Mouse (Mus musculus) MEL (cell line): ENCODE data around the gene Pde7b. TPM values are rescaled to one million over a fixed set of nuclear protein-coding genes. Genes with fewer than 3 reads are reported as not detected.
A peak's percentile ranks its signal among the peaks of the same experiment; 100 is the strongest.

Experiments used
- DNase-seq: peaks from one replicate; pipeline ENCODE4 v3.0.0; 2011; ENCODE audit warnings: low read depth, low spot score
- H3K27ac ChIP-seq: 2 replicates; pipeline ENCODE4 v1.5.1; 2012; ENCODE audit warnings: low read depth, mild to moderate bottlenecking, control low read depth, low read length, moderate library complexity; ENCODE audit not compliant: control insufficient read depth
- H3K27me3 ChIP-seq, 2 experiments: fragments of 150-350 bp in 1 of 2; sonication (generic) in 1 of 2; 2 replicates each; pipeline ENCODE4 v1.6.1; 2012; ENCODE audit warnings: low read length in 2 of 2, mild to moderate bottlenecking in 2 of 2, improper control_type of control experiment in 1 of 2, moderate library complexity in 1 of 2; ENCODE audit not compliant: insufficient read depth in 2 of 2, control insufficient read depth in 1 of 2
- H3K36me3 ChIP-seq, 2 experiments: 2 replicates each; pipeline ENCODE4 v1.6.1; 2012 to 2014; ENCODE audit warnings: low read length in 2 of 2, improper control_type of control experiment in 1 of 2, inconsistent platforms in 1 of 2, mild to moderate bottlenecking in 1 of 2; ENCODE audit not compliant: insufficient read depth in 2 of 2, control insufficient read depth in 1 of 2
- H3K4me1 ChIP-seq, 2 experiments: fragments of 150-350 bp in 1 of 2; sonication (generic) in 1 of 2; 2 replicates each; pipeline ENCODE4 v1.6.1; 2012; ENCODE audit warnings: low read length in 2 of 2, improper control_type of control experiment in 1 of 2, mild to moderate bottlenecking in 1 of 2; ENCODE audit not compliant: insufficient read depth in 2 of 2, control insufficient read depth in 1 of 2
- H3K4me3 ChIP-seq, 2 experiments: fragments of 150-350 bp in 1 of 2; sonication (generic) in 1 of 2; 2 replicates each; pipeline ENCODE4 v1.5.1; 2012; ENCODE audit warnings: low read depth in 2 of 2, low read length in 2 of 2, mild to moderate bottlenecking in 2 of 2, moderate library complexity in 2 of 2, control low read depth in 1 of 2, improper control_type of control experiment in 1 of 2; ENCODE audit not compliant: control insufficient read depth in 1 of 2, insufficient read depth in 1 of 2
- H3K79me2 ChIP-seq: 2 replicates; pipeline ENCODE4 v1.6.1; 2012; ENCODE audit warnings: mild to moderate bottlenecking, low read length, moderate library complexity; ENCODE audit not compliant: control insufficient read depth, poor library complexity, insufficient read depth
- H3K9ac ChIP-seq: 2 replicates; pipeline ENCODE4 v1.6.1; 2012; ENCODE audit warnings: low read depth, mild to moderate bottlenecking, control low read depth, low read length, moderate library complexity; ENCODE audit not compliant: control insufficient read depth, poor library complexity, severe bottlenecking
- H3K9me3 ChIP-seq: fragments of 150-350 bp; sonication (generic); replicated peaks from 2 replicates; pipeline ENCODE4 v1.6.1; 2012; ENCODE audit warnings: mild to moderate bottlenecking, low read length, improper control_type of control experiment, moderate library complexity; ENCODE audit not compliant: insufficient read depth
- CHD2 ChIP-seq: IDR thresholded peaks from 2 replicates; pipeline ENCODE4 v1.6.1; 2011; ENCODE audit warnings: low read length, improper control_type of control experiment
- CTCF ChIP-seq, 3 experiments: IDR thresholded peaks in 2 of 3; conservative IDR thresholded peaks in 1 of 3; 2 replicates each; pipeline ENCODE4 v1.5.1; 2011 to 2012; ENCODE audit warnings: low read length in 3 of 3, low read depth in 2 of 3, mild to moderate bottlenecking in 2 of 3, improper control_type of control experiment in 1 of 3, inconsistent platforms in 1 of 3, mixed read lengths in 1 of 3, moderate library complexity in 1 of 3; ENCODE audit not compliant: control insufficient read depth in 1 of 3, insufficient read depth in 1 of 3, poor library complexity in 1 of 3, severe bottlenecking in 1 of 3
- E2F4 ChIP-seq: IDR thresholded peaks from 2 replicates; pipeline ENCODE4 v1.6.1; 2011; ENCODE audit warnings: low read depth, low read length, improper control_type of control experiment, borderline replicate concordance
- EP300 ChIP-seq, 2 experiments: IDR thresholded peaks; 2 replicates each; pipeline ENCODE4 v1.6.1; 2011; ENCODE audit warnings: improper control_type of control experiment in 2 of 2, low read length in 2 of 2, low read depth in 1 of 2, mild to moderate bottlenecking in 1 of 2
- GABPA ChIP-seq: IDR thresholded peaks from 2 replicates; pipeline ENCODE4 v1.6.1; 2012; ENCODE audit warnings: low read depth, mild to moderate bottlenecking, inconsistent platforms, low read length, improper control_type of control experiment, moderate library complexity
- GATA1 ChIP-seq: IDR thresholded peaks from 2 replicates; pipeline ENCODE4 v1.6.1; 2011; ENCODE audit warnings: low read depth, low read length, improper control_type of control experiment
- JUND ChIP-seq: IDR thresholded peaks from 2 replicates; pipeline ENCODE4 v1.6.1; 2011; ENCODE audit warnings: low read depth, mild to moderate bottlenecking, improper control_type of control experiment, low read length
- KAT2A ChIP-seq: conservative IDR thresholded peaks from 2 replicates; pipeline ENCODE4 v1.6.1; 2012; ENCODE audit warnings: low read depth, low read length, improper control_type of control experiment, inconsistent platforms
- MAX ChIP-seq: IDR thresholded peaks from 2 replicates; pipeline ENCODE4 v1.6.1; 2011; ENCODE audit warnings: low read length, improper control_type of control experiment
- MAZ ChIP-seq: IDR thresholded peaks from 2 replicates; pipeline ENCODE4 v1.6.1; 2012; ENCODE audit warnings: low read depth, mild to moderate bottlenecking, inconsistent platforms, low read length, improper control_type of control experiment
- MEF2A ChIP-seq: IDR thresholded peaks from 2 replicates; pipeline ENCODE4 v1.6.1; 2014; ENCODE audit warnings: low read depth, mild to moderate bottlenecking, inconsistent platforms, low read length, improper control_type of control experiment; ENCODE audit not compliant: poor library complexity, insufficient replicate concordance, severe bottlenecking; ENCODE audit errors: extremely low read depth
- NELFE ChIP-seq: IDR thresholded peaks from 2 replicates; pipeline ENCODE4 v1.6.1; 2011; ENCODE audit warnings: low read depth, low read length, improper control_type of control experiment
- NRF1 ChIP-seq: IDR thresholded peaks from 2 replicates; pipeline ENCODE4 v1.6.1; 2014; ENCODE audit warnings: low read depth, mild to moderate bottlenecking, inconsistent platforms, low read length, improper control_type of control experiment, moderate library complexity; ENCODE audit not compliant: poor library complexity, insufficient read depth, severe bottlenecking
- POLR2A ChIP-seq, 2 experiments: IDR thresholded peaks; 2 replicates each; pipeline ENCODE4 v1.6.1; 2011 to 2012; ENCODE audit warnings: low read length in 2 of 2, mild to moderate bottlenecking in 2 of 2, control low read depth in 1 of 2, improper control_type of control experiment in 1 of 2, low read depth in 1 of 2, moderate library complexity in 1 of 2; ENCODE audit not compliant: control insufficient read depth in 1 of 2, insufficient read depth in 1 of 2, poor library complexity in 1 of 2
- RCOR1 ChIP-seq: IDR thresholded peaks from 2 replicates; pipeline ENCODE4 v1.6.1; 2012; ENCODE audit warnings: low read depth, mild to moderate bottlenecking, inconsistent platforms, low read length, improper control_type of control experiment
- SMC3 ChIP-seq: IDR thresholded peaks from 2 replicates; pipeline ENCODE4 v1.6.1; 2011; ENCODE audit warnings: low read depth, low read length, improper control_type of control experiment
- TAL1 ChIP-seq: IDR thresholded peaks from 2 replicates; pipeline ENCODE4 v1.6.1; 2012; ENCODE audit warnings: mild to moderate bottlenecking, inconsistent platforms, low read length, moderate library complexity, mixed read lengths
- TBP ChIP-seq: IDR thresholded peaks from 2 replicates; pipeline ENCODE4 v1.8.0; 2011; ENCODE audit warnings: low read depth, low read length, improper control_type of control experiment
- TCF12 ChIP-seq: IDR thresholded peaks from 2 replicates; pipeline ENCODE4 v1.6.1; 2014; ENCODE audit warnings: low read depth, mild to moderate bottlenecking, inconsistent platforms, low read length, improper control_type of control experiment, moderate library complexity
- ZC3H11A ChIP-seq: IDR thresholded peaks from 2 replicates; pipeline ENCODE4 v1.6.1; 2012; ENCODE audit warnings: low read depth, mild to moderate bottlenecking, inconsistent platforms, low read length, improper control_type of control experiment
- ZKSCAN1 ChIP-seq: IDR thresholded peaks from 2 replicates; pipeline ENCODE4 v1.6.1; 2012; ENCODE audit warnings: low read depth, mild to moderate bottlenecking, inconsistent platforms, low read length, improper control_type of control experiment, moderate library complexity
- ZMIZ1 ChIP-seq: IDR thresholded peaks from 2 replicates; pipeline ENCODE4 v1.6.1; 2012; ENCODE audit warnings: low read depth, mild to moderate bottlenecking, inconsistent platforms, low read length, improper control_type of control experiment, moderate library complexity
- ZNF384 ChIP-seq: IDR thresholded peaks from 2 replicates; pipeline ENCODE4 v1.6.1; 2012; ENCODE audit warnings: low read depth, mild to moderate bottlenecking, inconsistent platforms, low read length, improper control_type of control experiment
- polyA plus RNA-seq, 2 experiments: library from polyadenylated mRNA; stranded (reverse) in 1 of 2; unstranded in 1 of 2; fragments of >175 nt in 1 of 2; fragments of >200 nt in 1 of 2; gene quantifications; 2 replicates each; pipeline versions ENCODE4 v1.2.1 to v1.2.4; 2012; ENCODE audit warnings: low replicate concordance in 2 of 2, low read depth in 1 of 2; ENCODE audit not compliant: insufficient read length in 2 of 2, insufficient read depth in 1 of 2, missing spikeins in 1 of 2
- total RNA-seq: library from RNA; depleted of rRNA; stranded (reverse); fragments of 300-350 nt; gene quantifications from 2 replicates; pipeline ENCODE4 v1.2.3, GENCODE M21; 2012; rRNA removed

Gene Pde7b
- total RNA-seq (0.10 TPM in 1 of 2 replicates, not detected in the other), polyA plus RNA-seq (under 1 TPM in 1 of 2 experiments, not detected in 1; 0.04 TPM)

DNA sequence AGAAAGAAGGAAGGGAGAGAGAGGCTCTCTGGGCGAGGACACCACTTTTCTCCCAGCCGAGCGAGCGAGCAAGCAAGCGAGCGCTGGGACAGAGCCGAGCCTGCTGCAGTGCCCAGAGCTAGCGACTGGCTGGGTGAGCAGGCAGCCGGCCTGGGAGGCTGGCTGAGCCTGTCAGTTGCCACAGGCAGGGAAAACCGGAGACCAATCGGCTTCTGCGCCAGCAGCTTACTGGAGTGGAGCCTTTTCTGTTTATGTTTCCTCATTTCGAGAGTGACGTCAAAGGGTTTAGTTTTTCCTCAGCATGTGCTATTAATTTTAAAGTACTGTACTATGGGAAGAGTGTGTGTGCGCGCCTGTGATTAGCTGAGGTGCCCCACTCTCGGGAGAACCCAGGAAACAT is at the start of gene Pde7b:
Gene Pde7b (minus strand): TSS at position 173 of the 400 bp plus-strand sequence.
- Histone ChIP-seq H3K79me2 (no peaks in the 10 kb centered on the region), H3K9me3 (no peaks in the 10 kb centered on the region), H3K36me3 (no peaks in the 10 kb centered on the region), H3K4me1 (no peaks in the 10 kb centered on the region)
- TF ChIP-seq POLR2A (IDR thresholded peaks at IDR 0.05; ENCODE audit: control insufficient read depth in 1 of 2, insufficient read depth in 1 of 2, low read depth in 1 of 2, low read length in 2 of 2, poor library complexity in 1 of 2) (no peak), EP300 (IDR thresholded peaks at IDR 0.05; ENCODE audit: low read depth in 1 of 2, low read length in 2 of 2) (no peak), E2F4 (no peak), TAL1 (no peak), SMC3 (no peak), CHD2 (no peak), TCF12 (no peak), MEF2A (no peak), GABPA (no peak), RCOR1 (no peak), NELFE (no peak), ZC3H11A (no peak), MAX (no peak), KAT2A (no peak), NRF1 (no peak), GATA1 (no peak), JUND (no peak), TBP (no peak), MAZ (no peak), ZKSCAN1 (no peak)
- TF ChIP-seq, all 39 proteins: peak for 0
- Histone ChIP-seq H3K27me3 (peaks cover 0 to 8% of the 10 kb centered on the region in 2 experiments; a peak in 3 of 4 replicates), H3K9ac (no peak within 1 kb of the TSS), H3K27ac (no peak within 1 kb of the TSS), H3K4me3 (no peak within 1 kb of the TSS)
- peak; percentile 3 for DNase-seq

DNA sequence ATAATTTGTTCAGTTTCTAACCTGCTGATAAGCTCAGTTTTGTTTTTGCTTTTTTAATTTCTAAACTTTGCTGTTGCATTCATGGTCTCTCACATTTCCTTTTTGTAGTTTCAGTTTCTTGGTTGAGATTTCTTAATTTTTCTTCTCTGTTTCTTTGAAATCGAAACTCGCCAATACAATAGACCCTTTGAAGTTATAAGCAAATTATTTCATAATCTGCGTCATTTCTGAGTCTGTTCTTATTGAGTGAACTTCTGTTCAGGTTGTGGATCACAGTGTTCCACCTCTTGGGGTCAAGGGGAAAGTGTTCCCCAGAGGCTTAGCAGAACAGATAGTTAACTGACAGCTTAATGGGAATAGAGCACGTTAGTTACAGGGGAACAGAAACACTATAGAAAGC is 47.2 kb upstream of the Pde7b start:
- H3K9ac ChIP-seq, result no peak overlapping the region
- TF ChIP-seq CHD2, result no peak
- TF ChIP-seq RCOR1, result no peak
- no peak for TF ChIP-seq ZMIZ1
- TF ChIP-seq ZNF384, result no peak
- no peak for TF ChIP-seq CTCF (IDR thresholded peaks at IDR 0.05 in 2 of 3, conservative IDR thresholded peaks at IDR 0.05 in 1 of 3; ENCODE audit: control insufficient read depth in 1 of 3, insufficient read depth in 1 of 3, low read depth in 2 of 3, low read length in 3 of 3, poor library complexity in 1 of 3, severe bottlenecking in 1 of 3)
- TF ChIP-seq, all 39 proteins: peak for 0
- H3K4me1 ChIP-seq, result no peaks in the 10 kb centered on the region
- DNase-seq, result no peak
- no peak overlapping the region for H3K4me3 ChIP-seq
- H3K27ac ChIP-seq, result no peak overlapping the region
- H3K79me2 ChIP-seq, result no peaks in the 10 kb centered on the region
- H3K27me3 ChIP-seq, result peaks cover 1 to 2% of the 10 kb centered on the region in 2 experiments; a peak in 3 of 4 replicates
- H3K9me3 ChIP-seq, result no peaks in the 10 kb centered on the region
- no peaks in the 10 kb centered on the region for H3K36me3 ChIP-seq
